Mouse (Mus musculus) ES-E14 (cell line): Measurements from ENCODE around the gene Fam89a.

Experiments used
- CHD2 ChIP-seq: IDR thresholded peaks from 2 replicates; pipeline ENCODE4 v1.6.1; 2014; ENCODE audit warnings: mild to moderate bottlenecking, low read depth, low read length, inconsistent platforms
- HCFC1 ChIP-seq: IDR thresholded peaks from 2 replicates; pipeline ENCODE4 v1.6.1; 2012; ENCODE audit warnings: low read length, inconsistent platforms, borderline replicate concordance; ENCODE audit not compliant: insufficient read depth
- MAFK ChIP-seq: IDR thresholded peaks from 2 replicates; pipeline ENCODE4 v1.6.1; 2014; ENCODE audit warnings: mild to moderate bottlenecking, low read depth, low read length, inconsistent platforms; ENCODE audit not compliant: insufficient read depth
- ZC3H11A ChIP-seq: IDR thresholded peaks from 2 replicates; pipeline ENCODE4 v1.6.1; 2012; ENCODE audit warnings: low read depth, mild to moderate bottlenecking, inconsistent platforms, low read length, borderline replicate concordance
- ZNF384 ChIP-seq: IDR thresholded peaks from 2 replicates; pipeline ENCODE4 v1.6.1; 2012; ENCODE audit warnings: low read depth, low read length, inconsistent platforms

- TF ChIP-seq CHD2 (no peak), HCFC1 (no peak), ZNF384 (no peak), MAFK (no peak), ZC3H11A (no peak)
Observed at GRCm38 (mm10) chr8:124700271-124700670, 51.4 kb downstream of the Fam89a start.
